10 mouse cellular contexts compared by ENCODE assay signal in the genomic region with DNA sequence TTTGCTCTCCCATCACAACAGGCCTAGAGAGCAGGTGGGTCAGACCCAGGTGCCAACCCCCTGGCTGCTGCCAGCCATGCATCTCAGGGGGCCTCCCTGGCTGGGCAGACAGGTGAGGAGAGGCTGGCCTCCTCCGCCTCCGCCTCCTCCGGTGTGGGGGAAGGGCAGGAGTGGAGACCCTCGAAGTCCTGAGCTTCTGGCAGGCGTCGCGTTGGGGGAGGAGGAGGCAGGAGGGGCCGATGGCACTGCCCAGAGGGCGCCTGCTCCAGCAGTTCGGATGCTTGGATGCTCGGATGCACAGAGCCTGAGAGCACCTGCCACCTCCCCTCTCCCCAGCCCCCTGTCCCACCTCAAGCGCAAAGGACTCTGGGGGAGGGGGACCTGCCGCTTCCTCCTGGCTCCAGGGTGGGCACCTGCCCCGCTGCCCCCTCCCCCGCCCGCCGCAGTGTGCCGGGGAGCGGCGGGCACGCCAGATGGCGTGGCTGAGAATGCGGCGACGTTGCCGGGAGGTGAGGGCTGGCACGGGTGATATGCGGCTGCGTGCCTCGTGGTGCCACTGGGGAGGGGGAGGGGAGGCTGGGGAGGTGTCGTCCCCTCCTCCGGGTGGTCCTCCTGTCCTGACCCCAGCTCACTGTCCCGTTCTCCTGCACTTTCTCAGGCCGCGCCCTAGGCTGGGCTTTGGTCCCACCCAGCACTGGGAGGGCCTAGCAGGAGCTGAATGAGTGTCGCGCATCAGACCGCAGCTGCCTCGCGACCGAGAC. TPM values are rescaled to one million over a fixed set of nuclear protein-coding genes. Genes with fewer than 3 reads are reported as not detected.
DNase-seq lines count a peak whose midpoint lies in the region; ATAC-seq lines count a peak whose summit lies in the region.
"Had no signal": no experiment of that assay in that cellular context is flagged by ENCODE, and none has a peak within 500 bp of the region (broad histone marks: within the 10 kb centered on the region; RNA-seq: fewer than 3 reads in every experiment).

No protein-coding gene starts in this region.

- H3K4me2 ChIP-seq in embryonic facial prominence, embryonic 11.5 days (ENCODE audit: low read depth, low read length): peak overlapping the region; percentile 25
- H3K4me2 ChIP-seq in stomach, embryonic 15.5 days: peak overlapping the region; percentile 46

- ATAC-seq in embryonic facial prominence, embryonic 11.5 days (replicated peaks; ENCODE audit: insufficient number of reproducible peaks, low FRiP score, low TSS enrichment, low read depth): no peak
- no peak for ATAC-seq in stomach, embryonic 15.5 days (ENCODE audit: insufficient read depth, low FRiP score, low read depth)

- no peaks in the 10 kb centered on the region for H3K36me3 ChIP-seq in embryonic facial prominence, embryonic 11.5 days (replicated peaks; ENCODE audit: control insufficient read depth, insufficient read depth, low read depth, low read length)
- H3K36me3 ChIP-seq in limb, embryonic 10.5 days: no peaks in the 10 kb centered on the region
- no peaks in the 10 kb centered on the region for H3K36me3 ChIP-seq in stomach, embryonic 15.5 days

- H3K4me3 ChIP-seq in embryonic facial prominence, embryonic 11.5 days (ENCODE audit: low read depth, low read length): no peak overlapping the region
- H3K4me3 ChIP-seq in limb, embryonic 10.5 days: peak overlapping the region; percentile 29
- peak overlapping the region; percentile 14 for H3K4me3 ChIP-seq in stomach, embryonic 15.5 days (replicated peaks)
- H3K4me3 ChIP-seq: myocyte had no signal

- peak overlapping the region; percentile 25; the same call in 1 of the 2 replicates for H3K9ac ChIP-seq in embryonic facial prominence, embryonic 11.5 days (replicated peaks; ENCODE audit: low read length)
- no peak overlapping the region for H3K9ac ChIP-seq in stomach, embryonic 15.5 days

- peaks cover 2% of the 10 kb centered on the region; the same call in 1 of the 2 replicates for H3K4me1 ChIP-seq in embryonic facial prominence, embryonic 11.5 days (ENCODE audit: control insufficient read depth, insufficient read depth, low read length)
- peaks cover 20% of the 10 kb centered on the region for H3K4me1 ChIP-seq in limb, embryonic 10.5 days
- peaks cover 22% of the 10 kb centered on the region for H3K4me1 ChIP-seq in stomach, embryonic 15.5 days

- no peaks in the 10 kb centered on the region for H3K9me3 ChIP-seq in embryonic facial prominence, embryonic 11.5 days (replicated peaks; ENCODE audit: control insufficient read depth, low read length)
- no peaks in the 10 kb centered on the region for H3K9me3 ChIP-seq in limb, embryonic 10.5 days (replicated peaks)
- H3K9me3 ChIP-seq in stomach, embryonic 15.5 days: no peaks in the 10 kb centered on the region

- H3K27ac ChIP-seq in embryonic facial prominence, embryonic 11.5 days (replicated peaks; ENCODE audit: low read depth, low read length): no peak overlapping the region
- no peak overlapping the region for H3K27ac ChIP-seq in limb, embryonic 10.5 days
- H3K27ac ChIP-seq in stomach, embryonic 15.5 days: no peak overlapping the region

- DNase-seq in retina, postnatal 1 day: peak; percentile 69
- no peak for DNase-seq in retina, embryonic 14.5 days (ENCODE audit: low spot score)
- no peak for DNase-seq in embryonic facial prominence, embryonic 11.5 days (ENCODE audit: low spot score)
- DNase-seq in limb, embryonic 10.5 days (ENCODE audit: low spot score): no peak
- no peak for DNase-seq in layer of hippocampus, adult 9-11 months
- no peak for DNase-seq in ovary, adult 18-20 months (ENCODE audit: low spot score)
- no peak for DNase-seq in lung, postnatal 25 days (ENCODE audit: low spot score)
- DNase-seq: adrenal gland, adult 8-10 months had no signal

- peaks cover 94% of the 10 kb centered on the region for H3K27me3 ChIP-seq in embryonic facial prominence, embryonic 11.5 days (ENCODE audit: control insufficient read depth, insufficient read depth, low read length)
- peaks cover 100% of the 10 kb centered on the region for H3K27me3 ChIP-seq in limb, embryonic 10.5 days (ENCODE audit: low read depth, poor library complexity, severe bottlenecking)
- peaks cover 99% of the 10 kb centered on the region for H3K27me3 ChIP-seq in stomach, embryonic 15.5 days (replicated peaks)

- 1% methylated on average over 39 of the region's 41 CpGs for WGBS in embryonic facial prominence, embryonic 11.5 days
- 1% methylated on average over 41 of the region's 41 CpGs for WGBS in limb, embryonic 10.5 days
- 4% methylated on average over 35 of the region's 41 CpGs for WGBS in stomach, embryonic 15.5 days

RNA-seq across cellular contexts. Expression of gene Neurod2, which starts 4.7 kb away (rescaled TPM):
- polyA plus RNA-seq in embryonic facial prominence, embryonic 11.5 days (2014; fragmentation: Nextera tagmentation; extraction: Ambion mirVana): 0.13 and 0.24 TPM in 2 replicates
- not detected in 2 replicates for polyA plus RNA-seq in limb, embryonic 10.5 days (2016; fragmentation: Nextera tagmentation; extraction: Ambion mirVana)
- polyA plus RNA-seq in stomach, embryonic 15.5 days (2015; fragmentation: Nextera tagmentation; extraction: Ambion mirVana): 0.09 and 0.18 TPM in 2 replicates
- polyA plus RNA-seq: myocyte had no signal

RNA-seq across cellular contexts. Expression of gene Ppp1r1b, which starts 14.0 kb away (rescaled TPM):
- 0.24 and 0.31 TPM in 2 replicates for polyA plus RNA-seq in embryonic facial prominence, embryonic 11.5 days (2014; fragmentation: Nextera tagmentation; extraction: Ambion mirVana)
- 0.13 TPM in 2 replicates for polyA plus RNA-seq in limb, embryonic 10.5 days (2016; fragmentation: Nextera tagmentation; extraction: Ambion mirVana)
- polyA plus RNA-seq in stomach, embryonic 15.5 days (2015; fragmentation: Nextera tagmentation; extraction: Ambion mirVana): 20.2 and 21.5 TPM in 2 replicates
- polyA plus RNA-seq: myocyte had no signal

RNA-seq across cellular contexts. Expression of gene Stard3, which starts 24.0 kb away (rescaled TPM):
- polyA plus RNA-seq in embryonic facial prominence, embryonic 11.5 days (2014; fragmentation: Nextera tagmentation; extraction: Ambion mirVana): 31.1 and 33.8 TPM in 2 replicates
- 37.8 and 41.3 TPM in 2 replicates for polyA plus RNA-seq in limb, embryonic 10.5 days (2016; fragmentation: Nextera tagmentation; extraction: Ambion mirVana)
- polyA plus RNA-seq in stomach, embryonic 15.5 days (2015; fragmentation: Nextera tagmentation; extraction: Ambion mirVana): 41.1 and 46.4 TPM in 2 replicates

RNA-seq across cellular contexts. Expression of gene Tcap, which starts 49.5 kb away (rescaled TPM):
- 0.29 and 0.46 TPM in 2 replicates for polyA plus RNA-seq in embryonic facial prominence, embryonic 11.5 days (2014; fragmentation: Nextera tagmentation; extraction: Ambion mirVana)
- polyA plus RNA-seq in limb, embryonic 10.5 days (2016; fragmentation: Nextera tagmentation; extraction: Ambion mirVana): 0.16 and 0.40 TPM in 2 replicates
- polyA plus RNA-seq in stomach, embryonic 15.5 days (2015; fragmentation: Nextera tagmentation; extraction: Ambion mirVana): 0.23 and 0.43 TPM in 2 replicates

RNA-seq across cellular contexts. Expression of gene Pnmt, which starts 52.1 kb away (rescaled TPM):
- polyA plus RNA-seq in embryonic facial prominence, embryonic 11.5 days (2014; fragmentation: Nextera tagmentation; extraction: Ambion mirVana): 0.18 and 0.24 TPM in 2 replicates
- polyA plus RNA-seq in limb, embryonic 10.5 days (2016; fragmentation: Nextera tagmentation; extraction: Ambion mirVana): 0.61 TPM in 1 of 2 replicates, not detected in the other
- 0.22 TPM in 1 of 2 replicates, not detected in the other for polyA plus RNA-seq in stomach, embryonic 15.5 days (2015; fragmentation: Nextera tagmentation; extraction: Ambion mirVana)

Comparison
In these comparisons a context has a peak if more than half of its experiments do, and no peak if none do; other contexts are left out.
1. RNA of gene Ppp1r1b, which starts 14.0 kb away (polyA plus RNA-seq): 20.2 to 21.5 TPM in stomach, embryonic 15.5 days; 0.24 to 0.31 TPM in embryonic facial prominence, embryonic 11.5 days and 0.13 TPM in limb, embryonic 10.5 days; every median in the first group is over 10 times any median in the second.